Mouse (Mus musculus) urinary bladder, postnatal 10 days (tissue): ENCODE measurements around the gene Hus1b.

Experiments
- DNase-seq: peaks from one replicate; pipeline ENCODE4 v3.0.0; 2022; ENCODE audit warnings: low spot score

The Hus1b gene

DNA sequence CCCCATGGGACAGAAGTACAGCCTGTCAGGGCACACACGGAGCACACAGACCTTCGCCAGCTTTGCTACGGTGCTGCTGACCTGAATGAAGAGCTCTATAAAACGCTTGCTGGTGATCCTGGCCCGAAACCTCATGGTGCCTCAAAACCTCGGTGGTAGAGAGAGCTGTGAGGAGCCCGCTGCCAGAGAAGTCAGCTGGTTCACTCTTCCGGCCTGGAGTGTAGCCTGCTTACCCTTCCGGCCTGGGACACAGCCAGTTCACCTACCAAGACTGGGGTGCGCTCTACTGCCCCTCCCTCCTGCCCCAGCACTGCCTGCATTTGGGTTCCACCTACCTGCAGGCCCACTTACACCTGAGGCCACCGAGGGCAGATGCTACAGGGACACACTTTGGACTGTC, at the start of gene Hus1b:
Gene Hus1b, minus strand, starts transcription at position 220 of the 400 bp plus-strand sequence.
- no peak for DNase-seq

DNA sequence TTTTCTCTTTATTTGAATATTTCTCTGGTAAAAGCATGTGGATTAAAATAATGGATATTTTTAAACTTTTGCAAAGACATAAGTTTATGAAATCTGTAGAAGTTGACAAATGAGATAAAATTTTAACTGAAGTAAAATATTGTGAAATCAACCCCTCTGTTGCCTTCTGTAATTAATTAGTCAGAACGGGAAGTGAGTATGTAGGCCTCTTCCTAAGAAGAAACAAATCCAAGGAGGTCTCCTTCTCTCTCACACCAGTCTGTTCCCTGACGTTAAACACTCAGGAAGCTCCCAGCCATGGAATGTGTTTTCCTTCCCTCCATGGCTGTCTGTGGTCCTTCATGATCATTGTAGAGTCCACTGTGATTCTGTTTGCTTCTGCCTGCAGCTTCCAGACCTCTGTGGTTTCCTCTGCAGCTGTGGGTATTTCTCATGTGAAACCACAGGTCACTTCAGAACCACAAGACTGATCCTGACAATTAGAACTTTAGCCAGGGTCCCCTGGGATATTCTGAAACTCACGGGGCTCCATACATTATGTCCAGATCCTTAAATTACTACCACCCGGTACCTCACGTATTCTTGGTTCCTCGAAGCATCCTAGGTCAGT, 46.8 kb upstream of the Hus1b start:
- DNase-seq = no peak

DNA sequence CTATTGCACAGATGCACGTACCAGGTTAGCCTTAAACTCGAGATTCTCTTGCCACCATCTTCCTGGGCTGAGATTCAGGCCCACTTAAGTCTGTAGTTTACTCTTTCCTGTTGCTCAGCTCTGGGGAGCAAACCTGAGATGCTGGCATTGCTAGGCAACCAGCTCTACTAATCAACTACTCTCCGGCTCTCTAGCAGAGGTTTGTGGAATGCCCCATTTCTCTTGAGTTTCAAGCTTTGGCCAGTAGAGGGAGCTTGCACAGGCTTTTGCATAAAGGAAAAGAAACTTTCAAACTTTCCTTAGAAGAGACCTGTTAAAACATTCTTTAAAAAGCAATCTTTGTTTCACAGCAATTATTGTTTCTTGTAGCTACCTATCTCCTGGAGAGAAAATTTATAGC, 46.3 kb upstream of the Hus1b start:
- no peak for DNase-seq

DNA sequence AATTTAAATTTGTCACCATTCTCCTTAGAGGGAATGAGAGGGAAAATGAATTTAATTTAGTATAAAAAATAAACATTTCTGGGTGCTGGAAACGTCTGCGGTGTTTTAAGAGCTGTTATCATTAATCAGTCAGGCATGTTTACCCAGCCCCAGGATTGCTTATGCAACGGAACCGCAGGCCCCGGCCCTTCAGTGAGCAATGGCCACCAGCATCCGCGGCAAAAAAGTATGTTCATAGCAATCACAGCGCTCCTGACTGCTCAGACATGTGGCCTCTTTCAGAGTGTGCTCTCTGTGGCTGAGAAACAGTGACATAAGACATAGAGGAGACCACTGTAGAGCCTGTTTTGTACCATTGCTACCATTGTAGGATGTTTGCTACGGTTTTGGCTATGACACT, 42.7 kb upstream of the Hus1b start:
- DNase-seq = no peak

DNA sequence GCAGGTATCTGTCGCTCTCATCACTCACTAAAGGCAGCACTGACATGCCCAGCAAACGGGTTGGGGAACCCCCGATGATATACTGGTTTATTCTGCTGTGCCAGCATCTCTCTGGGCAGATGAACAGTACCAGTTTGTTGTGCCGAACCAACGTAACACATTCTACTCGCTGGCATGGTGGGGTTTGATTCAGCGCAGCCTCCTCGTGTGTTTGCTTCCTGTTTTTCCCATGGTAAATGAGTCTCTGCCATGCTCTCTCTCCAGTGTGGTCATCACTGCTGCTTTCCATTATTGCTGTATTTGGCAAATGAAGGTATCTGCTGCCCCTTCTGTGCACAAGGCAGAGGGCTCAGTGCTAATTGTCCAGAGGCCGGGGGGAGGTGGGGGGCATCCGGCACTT, 42.2 kb upstream of the Hus1b start:
- DNase-seq = no peak

DNA sequence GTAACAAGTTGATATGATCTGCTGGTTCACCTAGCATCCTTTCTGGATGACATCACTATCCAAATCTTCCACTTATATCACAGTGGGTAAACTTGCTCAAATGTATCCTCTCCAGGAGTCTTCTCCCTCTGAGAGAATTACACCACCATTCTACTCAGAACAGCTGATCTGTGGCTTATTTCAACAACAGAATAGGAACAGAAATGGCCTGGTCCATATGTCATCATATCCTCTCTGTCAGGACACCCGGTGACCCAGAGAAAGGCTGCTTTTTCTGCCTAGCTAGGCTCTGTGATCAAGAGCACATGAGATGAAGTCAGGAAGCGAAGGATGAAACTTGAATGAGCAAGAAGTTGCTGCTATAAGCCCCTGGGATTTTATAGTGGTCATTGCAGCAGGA, 40.1 kb upstream of the Hus1b start:
- DNase-seq = no peak

DNA sequence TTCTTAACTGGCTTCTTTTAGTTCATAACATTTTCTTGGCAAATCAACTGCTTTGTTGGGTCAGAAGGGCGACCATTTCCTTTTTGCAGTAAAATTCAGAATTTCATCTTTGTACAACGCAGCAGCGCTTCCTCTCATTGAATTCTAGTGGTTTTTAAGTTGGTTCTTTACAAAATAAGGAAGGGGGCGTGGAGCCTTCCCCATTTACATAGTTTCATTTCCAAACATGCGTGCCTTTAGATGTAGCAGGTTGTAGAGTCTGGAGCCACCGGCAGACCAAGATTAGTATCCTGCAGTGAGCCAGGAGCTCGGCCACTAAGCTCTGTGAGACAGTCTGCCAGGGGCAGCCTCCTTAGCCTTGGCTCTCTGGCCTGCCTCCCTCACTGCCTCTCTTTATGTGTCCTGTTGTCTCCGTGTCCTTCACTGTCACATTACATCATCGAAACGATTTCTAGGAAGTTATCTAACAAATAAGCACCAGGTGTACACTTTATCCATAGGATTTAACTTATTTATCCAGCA, 39.4 kb upstream of the Hus1b start:
- DNase-seq = no peak

DNA sequence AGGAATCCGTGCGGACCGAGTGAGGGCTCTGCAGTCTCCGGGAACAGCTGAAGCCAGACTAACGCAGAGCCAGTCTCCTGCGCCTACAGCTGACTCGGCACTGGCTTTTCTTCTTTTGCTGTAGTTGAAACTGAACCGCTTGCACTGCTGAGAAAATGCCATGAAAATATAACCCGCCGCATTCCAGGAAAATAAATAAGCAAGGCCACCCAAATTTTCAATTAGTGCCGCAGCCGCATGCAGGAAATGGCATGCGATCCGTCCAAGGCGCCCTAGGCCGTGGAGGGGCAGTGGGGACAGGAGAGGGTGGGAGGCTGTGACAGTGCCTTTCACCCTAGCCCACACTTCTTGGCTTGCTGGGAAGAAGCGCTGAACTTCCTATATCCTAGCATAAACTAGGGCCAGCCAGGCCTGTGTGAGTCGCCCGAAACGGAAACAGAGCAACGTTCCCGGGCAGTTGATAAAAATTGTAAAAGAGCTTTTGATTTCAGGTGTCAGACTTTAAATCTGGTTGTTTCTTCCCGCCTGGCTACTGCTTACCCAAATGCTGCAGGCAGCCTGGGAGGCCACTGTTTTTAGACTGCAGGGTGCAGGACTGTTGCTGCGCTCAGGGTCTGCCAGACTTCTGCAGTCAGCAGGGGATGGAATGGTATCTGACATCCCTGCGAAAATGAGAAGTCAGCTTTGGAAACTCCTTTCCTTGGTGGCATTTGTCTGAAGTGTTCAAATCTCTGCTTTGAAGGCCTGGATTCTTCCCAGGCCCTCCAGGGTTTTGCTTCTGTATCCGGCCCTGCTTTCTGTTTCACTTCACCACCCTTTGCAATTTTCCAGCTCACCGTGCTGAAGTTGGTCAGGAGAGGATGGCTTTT, 38.3 kb upstream of the Hus1b start:
- DNase-seq = no peak

DNA sequence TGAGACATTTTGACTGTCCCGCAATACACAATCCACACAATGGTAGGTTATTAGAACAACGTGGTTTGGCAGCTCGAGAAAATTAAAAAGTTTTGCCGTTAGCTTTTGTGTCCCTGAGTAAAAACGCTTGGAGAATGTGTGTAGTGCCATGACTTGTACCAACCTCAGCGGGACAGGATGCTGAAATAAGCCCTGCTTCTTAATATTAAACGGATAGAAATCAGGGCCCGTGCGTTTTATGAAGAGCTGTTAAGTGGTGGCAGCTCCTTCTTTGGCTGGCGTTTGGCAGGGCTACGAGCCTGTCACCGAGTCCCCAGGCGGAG, 37.7 kb upstream of the Hus1b start:
- no peak for DNase-seq

DNA sequence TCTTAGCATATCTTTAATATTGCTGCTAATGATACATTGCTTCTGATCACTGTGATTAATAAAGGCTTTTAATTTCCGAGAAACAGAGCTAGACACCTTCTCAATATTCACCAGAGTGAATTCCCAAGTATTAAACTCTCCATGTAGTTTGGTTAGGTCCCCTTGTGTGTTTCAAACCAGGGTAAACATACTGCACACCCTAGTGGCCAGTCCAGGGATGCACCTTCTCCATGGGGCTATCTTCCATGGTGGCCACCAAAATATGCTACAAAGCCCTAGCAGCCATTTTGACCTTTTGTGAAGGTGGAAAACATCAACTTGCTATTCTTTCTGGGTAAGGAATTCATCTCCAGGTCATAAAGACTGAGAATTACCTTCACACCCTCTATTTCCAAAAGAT, 34.1 kb upstream of the Hus1b start:
- DNase-seq = no peak

DNA sequence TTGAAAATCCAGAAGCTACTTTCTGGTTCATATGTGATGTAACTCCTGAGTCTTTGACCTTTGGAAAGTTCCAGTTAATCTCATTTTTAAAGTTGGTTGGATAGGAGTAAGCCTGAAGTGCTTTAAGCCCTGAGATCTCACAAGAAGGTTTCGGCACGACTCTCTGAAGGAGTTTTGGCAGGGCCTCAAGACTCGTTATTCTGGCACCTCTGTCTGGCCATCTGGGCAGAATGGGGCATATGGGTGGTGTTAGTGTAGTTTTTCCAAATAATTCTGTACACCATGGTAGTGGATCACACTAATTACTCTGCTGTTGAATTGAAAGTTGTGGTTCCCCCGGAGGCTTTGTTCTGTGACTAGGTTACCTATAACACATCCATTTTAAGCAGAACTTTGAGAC, 30.7 kb upstream of the Hus1b start:
- no peak for DNase-seq

DNA sequence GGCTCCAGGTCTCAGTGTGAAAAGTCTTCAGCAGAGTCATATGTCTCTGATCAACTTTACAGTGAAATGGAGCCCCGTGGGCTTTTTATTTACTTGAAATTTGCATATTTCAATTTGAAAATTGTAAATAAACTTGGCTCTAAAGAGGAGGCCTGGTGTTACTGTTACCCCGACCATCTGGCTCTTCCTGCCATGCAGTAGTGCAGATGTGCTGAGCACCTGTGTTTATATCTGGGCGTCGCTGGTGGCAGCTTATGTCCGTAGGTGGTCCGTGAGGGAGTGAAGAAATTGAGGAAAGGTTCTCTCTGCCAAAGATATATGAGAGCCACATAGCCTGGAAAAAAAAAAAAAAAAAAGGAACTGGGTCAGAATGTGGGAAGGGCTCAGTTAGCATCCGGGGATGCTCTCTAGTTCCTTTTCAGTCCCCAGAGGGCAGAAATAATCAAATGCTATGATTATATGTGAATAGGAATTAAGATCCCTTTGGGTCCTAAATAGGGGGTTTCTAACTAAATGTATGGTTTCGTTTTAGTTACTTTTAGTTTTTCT, 29.1 kb upstream of the Hus1b start:
- no peak for DNase-seq

DNA sequence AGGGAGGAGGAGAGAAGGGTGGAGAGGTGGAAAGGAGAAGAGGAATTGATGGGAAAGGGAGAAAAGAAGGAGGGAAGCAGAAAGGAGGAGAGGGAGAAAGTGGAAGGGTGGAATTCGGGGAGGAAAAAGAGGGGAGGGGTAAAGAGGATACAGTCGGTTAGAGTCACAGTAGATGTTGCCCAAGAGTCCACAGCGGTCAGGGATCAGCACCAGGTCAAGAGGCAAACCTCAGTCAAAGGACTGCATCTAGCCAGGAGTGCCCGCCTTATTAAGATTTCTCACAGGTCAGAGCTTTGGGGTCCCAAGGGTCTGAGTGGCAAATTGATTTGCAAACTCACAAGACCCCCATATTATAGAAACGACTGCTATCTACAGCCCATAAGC, 26.7 kb upstream of the Hus1b start:
- DNase-seq = no peak

DNA sequence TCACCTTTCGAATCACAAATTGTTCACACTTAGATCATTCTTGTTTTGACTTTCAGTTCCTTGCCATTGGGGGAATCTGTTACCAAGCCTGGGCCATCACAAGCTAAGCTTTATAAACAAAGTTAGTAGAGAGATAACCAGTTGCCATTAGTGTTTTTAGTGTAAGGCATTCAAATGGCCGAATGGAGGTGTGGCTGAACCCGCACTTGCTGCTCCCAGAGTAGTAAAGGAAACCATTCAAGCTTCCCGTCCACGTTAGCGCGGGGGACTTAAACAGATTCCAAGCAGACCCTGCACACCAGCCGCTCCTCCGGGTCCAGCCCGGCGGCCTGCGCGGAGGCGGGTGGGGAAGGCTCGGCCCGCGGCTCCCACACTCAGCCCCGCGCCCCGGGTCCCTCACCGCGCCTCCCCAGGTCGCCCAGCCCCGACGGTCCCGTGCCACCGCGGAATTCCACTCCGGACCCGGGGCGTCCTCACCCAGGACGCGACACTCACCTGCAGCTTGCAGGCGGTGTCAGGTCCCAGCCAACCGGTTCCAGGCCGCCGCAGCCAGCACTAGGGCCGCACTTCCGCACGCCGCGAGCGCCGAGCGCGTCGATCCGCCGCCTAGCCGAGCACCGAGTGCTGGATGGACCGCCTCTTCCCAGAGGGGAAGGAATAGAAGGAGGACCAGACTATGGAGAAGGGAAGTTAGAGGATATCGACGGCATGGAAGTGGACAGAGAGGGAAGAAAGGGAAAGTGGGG, 26.1 kb upstream of the Hus1b start, which contains the start of the genes Exoc2 and Gm5447:
Gene Exoc2, minus strand, starts transcription at position 593 of the 746 bp plus-strand sequence.
Gene Gm5447, plus strand, starts transcription at position 704 of the 746 bp plus-strand sequence.
- DNase-seq = peak; percentile 45

DNA sequence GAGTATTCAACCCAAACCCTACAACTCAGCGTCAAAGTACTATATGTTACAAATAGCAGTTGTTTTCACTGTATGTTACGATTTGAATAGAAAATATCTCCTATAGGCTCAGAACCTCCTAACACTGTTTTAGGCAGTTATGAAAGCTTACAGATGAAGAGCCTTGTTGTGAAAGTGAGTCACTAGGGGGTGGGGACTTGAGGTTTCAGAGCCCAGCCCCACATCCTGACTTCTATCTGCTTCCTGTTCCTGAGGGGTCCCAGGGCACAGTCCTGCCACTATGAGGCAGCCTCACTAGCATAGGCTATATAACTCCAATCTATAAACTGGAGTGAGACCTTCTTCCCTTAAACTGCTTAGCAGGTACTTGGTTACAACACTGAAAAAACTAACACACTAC, 24.5 kb upstream of the Hus1b start:
- no peak for DNase-seq

DNA sequence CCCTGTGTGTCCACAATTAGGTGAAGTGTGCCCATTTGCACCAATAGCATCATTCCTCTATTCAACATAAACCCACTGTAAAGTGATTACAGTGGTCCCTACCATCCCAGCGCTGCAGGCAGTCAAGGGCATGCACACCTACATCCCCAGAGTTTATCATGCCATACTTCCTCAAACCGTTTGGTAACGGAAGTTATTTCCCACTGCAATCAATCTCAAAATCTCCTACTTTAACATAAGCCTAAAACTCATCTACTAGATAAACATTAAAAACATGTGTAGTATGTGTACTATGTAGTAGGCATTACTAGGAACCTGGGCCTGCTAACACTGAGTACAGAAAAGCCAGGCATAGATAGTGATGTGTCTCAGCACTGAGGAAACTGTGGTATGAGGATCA, 23.5 kb upstream of the Hus1b start:
- DNase-seq = no peak

DNA sequence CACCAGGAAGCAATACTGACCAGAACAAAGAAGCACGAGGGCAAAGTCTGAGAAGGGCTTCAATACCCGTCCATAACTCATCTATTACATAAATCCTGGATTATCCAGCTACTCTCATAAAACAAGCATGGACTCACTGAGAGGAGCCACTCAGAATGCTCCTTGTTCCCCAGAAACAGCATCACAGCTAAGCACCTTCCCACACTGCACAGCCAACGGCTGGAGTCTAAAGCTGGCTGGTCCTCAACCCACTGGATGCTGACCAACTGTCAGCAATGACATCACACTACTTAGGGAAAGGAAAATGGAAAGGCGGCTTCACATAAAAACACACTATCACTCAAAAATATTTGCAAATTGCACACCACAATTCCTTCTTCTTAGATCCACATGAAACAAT, 20.8 kb upstream of the Hus1b start:
- no peak for DNase-seq

DNA sequence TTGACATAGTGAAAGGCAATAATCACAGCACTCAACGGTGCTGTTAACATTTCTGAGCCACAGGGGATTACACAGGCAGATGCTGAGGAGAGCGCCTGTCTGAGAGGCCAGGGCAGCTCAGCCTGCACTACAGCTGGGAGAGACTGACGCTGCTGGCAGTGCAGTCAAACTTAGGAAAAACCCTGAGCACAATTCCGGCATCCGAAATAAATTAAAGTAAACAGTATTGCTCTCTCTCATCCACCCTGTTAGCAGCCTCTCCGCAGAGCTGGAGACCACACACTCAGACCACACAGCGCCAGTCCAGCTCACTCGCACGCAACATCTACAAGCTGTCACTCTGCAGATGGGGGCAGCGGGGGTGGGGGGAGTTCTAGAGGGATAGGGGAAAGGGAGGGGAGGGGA, 18.9 kb upstream of the Hus1b start:
- no peak for DNase-seq

DNA sequence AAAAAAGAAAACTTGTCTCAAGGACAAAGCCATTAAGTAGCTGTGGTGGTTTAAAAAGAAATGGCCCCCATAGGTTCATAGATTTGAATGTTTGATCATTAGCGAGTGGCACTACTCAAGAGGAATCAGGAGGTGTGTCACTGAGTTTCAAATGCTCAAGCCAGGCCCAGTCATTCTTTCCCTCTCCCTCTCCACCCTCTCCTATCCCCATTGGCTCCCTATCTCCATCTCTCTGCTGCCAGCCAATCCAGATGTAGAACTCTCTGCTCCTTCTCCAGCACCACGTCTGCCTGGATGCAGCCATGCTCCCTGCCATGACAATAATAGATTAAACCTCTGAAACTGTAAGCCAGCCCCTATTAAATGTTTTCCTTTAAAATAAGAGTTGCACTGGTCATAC, 14.4 kb upstream of the Hus1b start:
- no peak for DNase-seq

DNA sequence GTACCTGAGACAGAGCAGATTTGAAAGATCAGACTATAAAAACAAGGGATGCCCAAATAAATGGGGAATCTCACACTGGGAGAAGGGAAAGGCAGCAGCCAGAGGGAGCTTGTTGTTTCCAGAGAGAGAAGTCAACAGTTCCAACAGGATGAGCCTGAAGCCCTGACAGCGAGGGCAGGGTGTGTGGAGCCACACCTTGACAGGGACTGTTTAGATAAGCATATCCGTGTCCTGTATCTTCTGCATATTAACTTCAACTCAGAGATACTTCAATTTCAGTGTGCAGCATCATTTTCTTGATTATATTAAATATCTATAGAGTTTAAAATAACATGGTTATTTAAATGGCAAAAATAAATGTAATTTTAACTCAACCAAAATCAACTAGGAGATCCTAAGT, 13.2 kb upstream of the Hus1b start:
- DNase-seq = no peak

DNA sequence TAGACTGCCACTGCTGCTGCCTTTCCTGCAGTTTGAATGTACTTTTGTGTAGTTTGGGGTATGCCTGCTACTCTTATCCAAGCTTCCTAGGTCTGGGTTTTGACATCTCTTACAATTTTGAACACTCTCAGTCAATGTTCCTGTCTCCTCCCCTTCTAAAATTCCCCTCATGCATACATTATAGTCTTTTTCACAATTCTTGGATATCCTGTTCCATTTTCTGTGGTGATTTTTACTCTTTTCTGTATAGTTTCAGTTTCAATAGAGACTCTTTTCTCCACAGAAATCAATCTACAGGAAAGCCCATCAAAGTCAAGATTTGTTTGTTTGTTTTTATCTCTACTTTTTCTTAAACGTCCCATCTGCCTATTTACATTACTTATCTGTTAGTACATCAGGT, 6.0 kb upstream of the Hus1b start:
- no peak for DNase-seq

DNA sequence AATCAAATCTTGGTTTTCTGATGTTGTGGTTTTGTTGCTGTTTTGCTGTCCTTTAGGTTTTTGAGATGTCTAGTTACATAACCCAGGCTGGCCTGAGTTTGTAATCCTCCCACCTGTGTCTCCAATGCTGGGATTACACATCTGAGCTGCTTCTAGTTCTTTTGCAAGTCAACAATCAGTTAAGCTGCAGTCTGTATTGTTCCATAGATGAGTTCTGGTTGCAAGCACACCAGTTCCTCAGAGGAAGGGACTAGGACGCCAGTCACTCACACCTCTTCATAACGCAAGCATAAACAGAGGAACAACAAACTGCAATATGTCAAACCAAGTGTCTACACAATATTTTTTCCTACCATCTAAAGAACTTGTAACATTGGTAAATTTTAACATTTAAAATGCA, 4.5 kb upstream of the Hus1b start:
- DNase-seq = no peak

DNA sequence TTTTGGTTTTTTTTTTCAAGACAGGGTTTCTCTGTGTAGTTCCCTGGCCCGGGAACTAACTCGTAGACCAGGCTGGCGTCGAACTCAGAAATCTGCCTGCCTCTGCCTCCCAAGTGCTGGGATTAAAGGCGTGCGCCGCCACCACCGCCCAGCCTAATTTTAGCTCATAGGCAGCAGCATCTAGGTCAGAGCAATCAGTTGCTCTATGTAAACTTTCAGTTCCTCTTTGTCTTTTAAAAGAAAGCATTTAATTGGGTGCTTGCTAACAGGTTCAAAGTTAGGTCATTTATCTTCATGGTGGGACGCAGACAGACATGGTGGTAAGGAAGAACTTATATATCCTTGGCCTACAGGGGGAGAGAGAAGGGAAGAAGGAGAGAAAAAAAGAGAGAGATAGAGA, 1.6 kb upstream of the Hus1b start:
- no peak for DNase-seq
